ENCODE assay signal across 7 mouse cellular contexts in genomic region chr12:70110375-70111116, GRCm38 (mm10). TPM values are rescaled to one million over a fixed set of nuclear protein-coding genes. Genes with fewer than 3 reads are reported as not detected.
DNase-seq lines count a peak whose midpoint lies in the region; ATAC-seq and TF ChIP-seq lines count a peak whose summit lies in the region.

No protein-coding gene starts in this region.

- no peak for TF ChIP-seq POLR2A in lung, adult 2 months (IDR thresholded peaks at IDR 0.05; ENCODE audit: borderline replicate concordance, extremely low read depth, low read depth, low read length)

- H3K9ac ChIP-seq in heart, embryonic 15.5 days = peak overlapping the region; percentile 95
- H3K9ac ChIP-seq in liver, embryonic 13.5 days = peak overlapping the region; percentile 81
- H3K9ac ChIP-seq in stomach, embryonic 14.5 days (replicated peaks; ENCODE audit: low read depth, low read length) = peak overlapping the region; percentile 70

- H3K4me2 ChIP-seq in heart, embryonic 15.5 days = peak overlapping the region; percentile 99
- peak overlapping the region; percentile 96 for H3K4me2 ChIP-seq in liver, embryonic 13.5 days
- peak overlapping the region; percentile 83 for H3K4me2 ChIP-seq in stomach, embryonic 14.5 days (replicated peaks; ENCODE audit: low read depth, low read length)

- no peaks in the 10 kb centered on the region for H3K27me3 ChIP-seq in heart, embryonic 15.5 days
- H3K27me3 ChIP-seq in liver, embryonic 13.5 days = peaks cover 46% of the 10 kb centered on the region
- no peaks in the 10 kb centered on the region for H3K27me3 ChIP-seq in stomach, embryonic 14.5 days (ENCODE audit: control insufficient read depth, insufficient read depth, low read length)

- no peaks in the 10 kb centered on the region for H3K36me3 ChIP-seq in heart, embryonic 15.5 days
- H3K36me3 ChIP-seq in liver, embryonic 13.5 days = no peaks in the 10 kb centered on the region
- no peaks in the 10 kb centered on the region for H3K36me3 ChIP-seq in stomach, embryonic 14.5 days (ENCODE audit: control insufficient read depth, insufficient read depth, low read length)

- peak; percentile 32 for DNase-seq in lung, adult 2 months
- DNase-seq in lung, postnatal 25 days (ENCODE audit: low spot score) = no peak
- no peak for DNase-seq in liver, embryonic 13.5 days
- no peak for DNase-seq in spleen, postnatal 14 days (ENCODE audit: low spot score in 2 of 2)

- peaks cover 21% of the 10 kb centered on the region for H3K4me1 ChIP-seq in lung, adult 2 months (ENCODE audit: control insufficient read depth, insufficient read depth, low read length)
- H3K4me1 ChIP-seq in heart, embryonic 15.5 days (replicated peaks) = peaks cover 27% of the 10 kb centered on the region
- H3K4me1 ChIP-seq in liver, embryonic 13.5 days (replicated peaks) = peaks cover 30% of the 10 kb centered on the region
- peaks cover 26% of the 10 kb centered on the region for H3K4me1 ChIP-seq in stomach, embryonic 14.5 days (ENCODE audit: control insufficient read depth, insufficient read depth, low read length)

- no peak for TF ChIP-seq CTCF in lung, adult 2 months (IDR thresholded peaks at IDR 0.05; ENCODE audit: insufficient read depth, low read length)

- peak overlapping the region; percentile 92 for H3K27ac ChIP-seq in heart, embryonic 15.5 days
- H3K27ac ChIP-seq in liver, embryonic 13.5 days = no peak overlapping the region
- H3K27ac ChIP-seq in stomach, embryonic 14.5 days (ENCODE audit: low read length) = peak overlapping the region; percentile 80; the same call in 1 of the 2 replicates

- peak; percentile 7 for ATAC-seq in common myeloid progenitor, adult 5-6 weeks (replicated peaks; ENCODE audit: low read depth, poor library complexity, severe bottlenecking)
- ATAC-seq in heart, embryonic 15.5 days (replicated peaks; ENCODE audit: insufficient number of reproducible peaks, insufficient read depth, low FRiP score, low read depth) = no peak
- no peak for ATAC-seq in liver, embryonic 13.5 days (ENCODE audit: low read depth)
- ATAC-seq in stomach, embryonic 14.5 days (ENCODE audit: insufficient number of reproducible peaks, insufficient read depth, low FRiP score, low read depth) = no peak

- WGBS in lung, adult 2 months = 9% methylated on average over 23 of the region's 23 CpGs
- WGBS in heart, embryonic 15.5 days = 12% methylated on average over 23 of the region's 23 CpGs
- WGBS in liver, embryonic 13.5 days (ENCODE audit: insufficient replicate concordance) = 8% methylated on average over 23 of the region's 23 CpGs
- WGBS in stomach, embryonic 14.5 days = 11% methylated on average over 23 of the region's 23 CpGs

- H3K4me3 ChIP-seq in lung, adult 2 months (replicated peaks; ENCODE audit: extremely low read depth, low read depth, low read length) = peak overlapping the region; percentile 64
- H3K4me3 ChIP-seq in heart, embryonic 15.5 days = peak overlapping the region; percentile 96
- H3K4me3 ChIP-seq in liver, embryonic 13.5 days (replicated peaks) = peak overlapping the region; percentile 76
- peak overlapping the region; percentile 75 for H3K4me3 ChIP-seq in stomach, embryonic 14.5 days (ENCODE audit: low read depth, low read length)

- H3K9me3 ChIP-seq in heart, embryonic 15.5 days (replicated peaks) = no peaks in the 10 kb centered on the region
- no peaks in the 10 kb centered on the region for H3K9me3 ChIP-seq in liver, embryonic 13.5 days (replicated peaks)
- no peaks in the 10 kb centered on the region for H3K9me3 ChIP-seq in stomach, embryonic 14.5 days (ENCODE audit: control insufficient read depth, low read depth, low read length)

RNA-seq across cellular contexts. Expression of gene Nin, which starts 3.0 kb away (rescaled TPM):
- polyA plus RNA-seq in lung, adult 2 months (2012; rRNA removed) = 14.9 and 18.9 TPM in 2 replicates
- 91.7 and 99.8 TPM in 2 replicates for total RNA-seq in common myeloid progenitor, adult 5-6 weeks (2017)
- 6.6 and 10.2 TPM in 2 replicates for polyA plus RNA-seq in heart, embryonic 15.5 days (2015; fragmentation: Nextera tagmentation; extraction: Ambion mirVana)
- polyA plus RNA-seq in liver, embryonic 13.5 days (2015; fragmentation: Nextera tagmentation; extraction: Ambion mirVana) = 2.2 and 2.6 TPM in 2 replicates
- polyA plus RNA-seq in stomach, embryonic 14.5 days (2014; fragmentation: Nextera tagmentation; extraction: Ambion mirVana) = 23.3 and 26.1 TPM in 2 replicates

RNA-seq across cellular contexts. Expression of gene Abhd12b, which starts 43.4 kb away (rescaled TPM):
- polyA plus RNA-seq in lung, adult 2 months (2012; rRNA removed) = 0.11 and 0.19 TPM in 2 replicates
- total RNA-seq in common myeloid progenitor, adult 5-6 weeks (2017) = not detected in 2 replicates
- polyA plus RNA-seq in heart, embryonic 15.5 days (2015; fragmentation: Nextera tagmentation; extraction: Ambion mirVana) = 0.06 TPM in 1 of 2 replicates, not detected in the other
- not detected in 2 replicates for polyA plus RNA-seq in liver, embryonic 13.5 days (2015; fragmentation: Nextera tagmentation; extraction: Ambion mirVana)
- 0.29 and 0.33 TPM in 2 replicates for polyA plus RNA-seq in stomach, embryonic 14.5 days (2014; fragmentation: Nextera tagmentation; extraction: Ambion mirVana)
